Mouse (Mus musculus): ENCODE data around the gene Zswim1. TPM values are rescaled to one million over a fixed set of nuclear protein-coding genes. Genes with fewer than 3 reads are reported as not detected.
"Not testable (repeated sequence)": the region's sequence is repeated elsewhere in the genome, so short reads cannot be mapped to it uniquely, and the experiment has no call there.

The Zswim1 gene
- total RNA-seq, 1 experiment from 2014 or later, result 1.9 TPM

DNA sequence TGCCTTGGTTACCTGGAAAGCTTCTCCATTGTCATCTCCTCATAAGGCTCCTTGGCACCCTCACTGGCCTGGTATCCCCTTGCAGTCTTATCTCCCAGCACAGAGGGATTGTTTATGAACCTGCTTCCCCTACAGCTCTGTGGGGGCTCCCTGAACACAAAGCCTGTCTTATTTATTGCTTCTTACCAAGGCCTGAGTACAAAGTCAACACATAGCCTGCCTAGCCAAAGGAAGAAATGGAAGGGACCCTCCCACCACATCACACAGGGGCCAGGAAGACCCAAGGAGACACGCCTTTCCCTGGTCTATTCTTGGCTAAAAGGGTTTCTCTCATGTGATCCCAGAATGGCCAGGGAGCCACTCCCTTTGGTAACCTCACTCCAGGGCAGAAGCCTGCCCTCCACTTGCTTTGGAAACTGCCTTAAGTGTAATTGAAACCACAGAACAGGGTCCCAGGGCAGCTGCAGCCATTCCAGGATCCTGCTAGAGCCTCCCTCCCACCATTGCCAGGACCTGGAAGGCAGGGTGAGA lies 51.8 kb downstream of the Zswim1 start:
- no peak for ATAC-seq (replicated peaks in 1 of 2; ENCODE audit: insufficient read depth in 1 of 2, low FRiP score in 2 of 2, low TSS enrichment in 1 of 2, low read depth in 1 of 2, poor library complexity in 2 of 2, severe bottlenecking in 2 of 2)

- not testable (repeated sequence) for ATAC-seq (replicated peaks in 1 of 2; ENCODE audit: insufficient read depth in 1 of 2, low FRiP score in 2 of 2, low TSS enrichment in 1 of 2, low read depth in 1 of 2, poor library complexity in 2 of 2, severe bottlenecking in 2 of 2)
Measured at GRCm38 (mm10) chr2:164875648-164876047, 53.2 kb downstream of the Zswim1 start.

Other genes starting within 250 kb of the Zswim1 start
- not detected in 2 replicates for gene Spint3, start 249.2 kb upstream of the Zswim1 start, total RNA-seq (2017)
- gene Wfdc6a, start 237.2 kb upstream of the Zswim1 start, total RNA-seq (2017), result not detected in 2 replicates
- gene Eppin, start 229.1 kb upstream of the Zswim1 start, total RNA-seq (2017), result not detected in 2 replicates
- gene Wfdc6b, start 209.2 kb upstream of the Zswim1 start, total RNA-seq (2017), result not detected in 2 replicates
- gene Wfdc8, start 209.1 kb upstream of the Zswim1 start, total RNA-seq (2017), result not detected in 2 replicates
- not detected in 2 replicates for gene Wfdc16, start 183.9 kb upstream of the Zswim1 start, total RNA-seq (2017)
- gene Wfdc10, start 166.6 kb upstream of the Zswim1 start, total RNA-seq (2017), result 3.5 TPM in 1 of 2 replicates, not detected in the other
- gene Wfdc9, start 166.1 kb upstream of the Zswim1 start, total RNA-seq (2017), result not detected in 2 replicates
- not detected in 2 replicates for gene Wfdc11, start 148.6 kb upstream of the Zswim1 start, total RNA-seq (2017)
- not detected in 2 replicates for gene Wfdc13, start 137.6 kb upstream of the Zswim1 start, total RNA-seq (2017)
- gene Spint4, start 124.2 kb upstream of the Zswim1 start, total RNA-seq (2017), result not detected in 2 replicates
- not detected in 2 replicates for gene Spint5, start 107.4 kb upstream of the Zswim1 start, total RNA-seq (2017)
- 1.6 and 1.9 TPM in 2 replicates for gene Wfdc3, start 76.8 kb upstream of the Zswim1 start, total RNA-seq (2017)
- 22.9 and 31.3 TPM in 2 replicates for gene Dnttip1, start 76.7 kb upstream of the Zswim1 start, total RNA-seq (2017)
- gene Ube2c, start 52.8 kb upstream of the Zswim1 start, total RNA-seq (2017), result 60.3 and 131 TPM in 2 replicates
- 1.6 TPM in 1 of 2 replicates, not detected in the other for gene Tnnc2, start 42.7 kb upstream of the Zswim1 start, total RNA-seq (2017)
- gene Snx21, start 36.9 kb upstream of the Zswim1 start, total RNA-seq (2017), result 2.0 and 2.2 TPM in 2 replicates
- 7.5 and 28.1 TPM in 2 replicates for gene Acot8, start 17.8 kb upstream of the Zswim1 start, total RNA-seq (2017)
- gene Zswim3, start 17.6 kb upstream of the Zswim1 start, total RNA-seq (2017), result 2.5 and 4.1 TPM in 2 replicates
- not detected in 2 replicates for gene Spata25, start 5.9 kb downstream of the Zswim1 start, total RNA-seq (2017)
- gene Ctsa, start 10.2 kb downstream of the Zswim1 start, total RNA-seq (2017), result 53.0 and 74.2 TPM in 2 replicates
- gene Neurl2, start 10.8 kb downstream of the Zswim1 start, total RNA-seq (2017), result 2.1 TPM in 1 of 2 replicates, not detected in the other
- gene Pltp, start 35.0 kb downstream of the Zswim1 start, total RNA-seq (2017), result 0.55 and 0.56 TPM in 2 replicates
- 19.7 and 23.4 TPM in 2 replicates for gene Pcif1, start 56.6 kb downstream of the Zswim1 start, total RNA-seq (2017)
- 6.6 and 10.5 TPM in 2 replicates for gene Zfp335, start 89.1 kb downstream of the Zswim1 start, total RNA-seq (2017)
- gene Mmp9, start 118.1 kb downstream of the Zswim1 start, total RNA-seq (2017), result 15.3 and 37.5 TPM in 2 replicates
- 0.45 and 0.63 TPM in 2 replicates for gene Slc12a5, start 138.1 kb downstream of the Zswim1 start, total RNA-seq (2017)
- gene Ncoa5, start 212.2 kb downstream of the Zswim1 start, total RNA-seq (2017), result 42.7 and 58.0 TPM in 2 replicates
- 0.94 and 3.4 TPM in 2 replicates for gene Cd40, start 232.9 kb downstream of the Zswim1 start, total RNA-seq (2017)